Mouse (Mus musculus) forebrain, embryonic 16.5 days (tissue): ENCODE results near the gene Bbs9. TPM values are rescaled to one million over a fixed set of nuclear protein-coding genes. Genes with fewer than 3 reads are reported as not detected.

Source experiments
- ATAC-seq: fragments of 200-750 bp; cut with Nextera tagmentation; 2 replicates; pipeline ENCODE4 v1.8.0; 2017; ENCODE audit warnings: mild to moderate bottlenecking, moderate library complexity
- H3K27ac ChIP-seq: fragments of 300-500 bp; sonication (generic); 2 replicates; pipeline ENCODE4 v1.5.1; 2014; ENCODE audit warnings: low read length, control low read depth
- H3K27me3 ChIP-seq: fragments of 300-500 bp; sonication (generic); replicated peaks from 2 replicates; pipeline ENCODE4 v1.6.1; 2014; ENCODE audit warnings: low read length; ENCODE audit not compliant: control insufficient read depth, insufficient read depth
- H3K36me3 ChIP-seq: fragments of 300-500 bp; sonication (generic); 2 replicates; pipeline ENCODE4 v1.6.1; 2014; ENCODE audit not compliant: control insufficient read depth, insufficient read depth
- H3K4me1 ChIP-seq: fragments of 300-500 bp; sonication (generic); replicated peaks from 2 replicates; pipeline ENCODE4 v1.6.1; 2014; ENCODE audit warnings: low read length; ENCODE audit not compliant: control insufficient read depth, insufficient read depth
- H3K4me2 ChIP-seq: fragments of 300-500 bp; sonication (generic); 2 replicates; pipeline ENCODE4 v1.6.1; 2014; ENCODE audit warnings: mild to moderate bottlenecking, low read length, control low read depth
- H3K4me3 ChIP-seq: fragments of 300-500 bp; sonication (generic); replicated peaks from 2 replicates; pipeline ENCODE4 v1.5.1; 2014; ENCODE audit warnings: mild to moderate bottlenecking, low read length, control low read depth
- H3K9ac ChIP-seq: fragments of 300-500 bp; sonication (generic); replicated peaks from 2 replicates; pipeline ENCODE4 v1.6.1; 2014; ENCODE audit warnings: low read depth, low read length, control low read depth
- H3K9me3 ChIP-seq: fragments of 300-500 bp; sonication (generic); 2 replicates; pipeline ENCODE4 v1.6.1; 2016; ENCODE audit warnings: low read length; ENCODE audit not compliant: control insufficient read depth
- WGBS: fragments of 180-500 bp; shearing (Covaris S2); extraction: QIAGEN DNeasy Blood & Tissue Kit; methylation state at CpG from one replicate; pipeline ENCODE4 v1.1.7; 2014; 5-methylcytosine and 5-hydroxymethylcytosine counted together
- polyA plus RNA-seq: library from polyadenylated mRNA; unstranded; fragments of >200 nt; fragmentation: Nextera tagmentation; extraction: Ambion mirVana; gene quantifications from 2 replicates; pipeline ENCODE4 v1.2.1, GENCODE M21; 2015

Gene Bbs9
- polyA plus RNA-seq, 1 experiment from 2014 or later = 20.2 TPM

- Histone ChIP-seq H3K4me3 (no peak overlapping the region), H3K36me3 (no peaks in the 10 kb centered on the region), H3K9ac (no peak overlapping the region), H3K4me1 (no peaks in the 10 kb centered on the region; the same call in 1 of the 2 replicates), H3K4me2 (no peak overlapping the region), H3K27ac (no peak overlapping the region), H3K27me3 (no peaks in the 10 kb centered on the region), H3K9me3 (no peaks in the 10 kb centered on the region)
- 89% methylated on average over 3 of the region's 3 CpGs for WGBS
- no peak for ATAC-seq
Measured at GRCm38 (mm10) chr9:22584221-22584620, 108.7 kb downstream of the Bbs9 start.

- WGBS = 98% methylated on average over 5 of the region's 5 CpGs
- Histone ChIP-seq H3K4me3 (no peak overlapping the region), H3K4me2 (no peak overlapping the region)
Measured at GRCm38 (mm10) chr9:22593032-22593431, 117.5 kb downstream of the Bbs9 start.

GRCm38 (mm10) chr9:22596650-22597049 lies 121.1 kb downstream of the Bbs9 start:
- Histone ChIP-seq H3K9ac (no peak overlapping the region), H3K27ac (no peak overlapping the region), H3K9me3 (no peaks in the 10 kb centered on the region), H3K27me3 (no peaks in the 10 kb centered on the region), H3K36me3 (no peaks in the 10 kb centered on the region), H3K4me1 (no peaks in the 10 kb centered on the region), H3K4me3 (no peak overlapping the region), H3K4me2 (no peak overlapping the region)
- ATAC-seq = no peak
- 61% methylated on average over 2 of the region's 2 CpGs for WGBS

More at GRCm38 (mm10) chr9:22593032-22593431, 117.5 kb downstream of the Bbs9 start:
- Histone ChIP-seq H3K36me3 (no peaks in the 10 kb centered on the region), H3K9ac (no peak overlapping the region), H3K9me3 (no peaks in the 10 kb centered on the region), H3K27me3 (no peaks in the 10 kb centered on the region), H3K27ac (no peak overlapping the region), H3K4me1 (no peaks in the 10 kb centered on the region)
- no peak for ATAC-seq

- no peaks in the 10 kb centered on the region for H3K36me3 ChIP-seq
- H3K4me1 ChIP-seq = peaks cover 5% of the 10 kb centered on the region; the same call in 1 of the 2 replicates
- no peak overlapping the region for H3K4me2 ChIP-seq
- 38% methylated on average over 6 of the region's 6 CpGs for WGBS
- H3K9ac ChIP-seq = no peak overlapping the region
- no peak overlapping the region for H3K4me3 ChIP-seq
- H3K27ac ChIP-seq = peak overlapping the region; percentile 28; the same call in 1 of the 2 replicates
- peak; percentile 80 for ATAC-seq
- 0 out of 2 replicates have a peak, but pooled peaks cover 3% of the 10 kb centered on the region for H3K9me3 ChIP-seq
- no peaks in the 10 kb centered on the region for H3K27me3 ChIP-seq
Measured at GRCm38 (mm10) chr9:22613271-22613824, 137.8 kb downstream of the Bbs9 start.

- H3K4me3 ChIP-seq = no peak overlapping the region
- WGBS = 93% methylated on average over 1 of the region's 1 CpGs
- H3K9me3 ChIP-seq = 0 out of 2 replicates have a peak, but pooled peaks cover 3% of the 10 kb centered on the region
- no peaks in the 10 kb centered on the region for H3K27me3 ChIP-seq
- H3K4me1 ChIP-seq = no peaks in the 10 kb centered on the region
- ATAC-seq = no peak
- no peak overlapping the region for H3K9ac ChIP-seq
- no peak overlapping the region for H3K4me2 ChIP-seq
- H3K36me3 ChIP-seq = no peaks in the 10 kb centered on the region
- no peak overlapping the region for H3K27ac ChIP-seq
Measured at GRCm38 (mm10) chr9:22619245-22619644, 143.7 kb downstream of the Bbs9 start.

- no peaks in the 10 kb centered on the region for H3K36me3 ChIP-seq
- no peak overlapping the region for H3K9ac ChIP-seq
- ATAC-seq = no peak
- no peaks in the 10 kb centered on the region for H3K9me3 ChIP-seq
- no peaks in the 10 kb centered on the region for H3K27me3 ChIP-seq
- no peak overlapping the region for H3K27ac ChIP-seq
- no peak overlapping the region for H3K4me2 ChIP-seq
- WGBS = 54% methylated on average over 9 of the region's 9 CpGs
- no peaks in the 10 kb centered on the region for H3K4me1 ChIP-seq
- no peak overlapping the region for H3K4me3 ChIP-seq
Measured at GRCm38 (mm10) chr9:22624966-22625365, 149.5 kb downstream of the Bbs9 start.

- no peaks in the 10 kb centered on the region for H3K4me1 ChIP-seq
- H3K4me2 ChIP-seq = no peak overlapping the region
- no peaks in the 10 kb centered on the region for H3K9me3 ChIP-seq
- H3K36me3 ChIP-seq = no peaks in the 10 kb centered on the region
- H3K27ac ChIP-seq = no peak overlapping the region
- H3K9ac ChIP-seq = no peak overlapping the region
- H3K27me3 ChIP-seq = no peaks in the 10 kb centered on the region
- 88% methylated on average over 3 of the region's 3 CpGs for WGBS
- no peak overlapping the region for H3K4me3 ChIP-seq
- ATAC-seq = no peak
Measured at GRCm38 (mm10) chr9:22626014-22626413, 150.5 kb downstream of the Bbs9 start.

GRCm38 (mm10) chr9:22627912-22628311 lies 152.4 kb downstream of the Bbs9 start:
- no peak for ATAC-seq
- no peak overlapping the region for H3K4me3 ChIP-seq
- 86% methylated on average over 3 of the region's 3 CpGs for WGBS

GRCm38 (mm10) chr9:22632800-22633485 lies 157.4 kb downstream of the Bbs9 start:
- Histone ChIP-seq H3K4me3 (no peak overlapping the region), H3K4me2 (no peak overlapping the region), H3K9ac (no peak overlapping the region), H3K27me3 (no peaks in the 10 kb centered on the region), H3K36me3 (no peaks in the 10 kb centered on the region), H3K27ac (no peak overlapping the region), H3K9me3 (no peaks in the 10 kb centered on the region), H3K4me1 (no peaks in the 10 kb centered on the region)
- WGBS = 93% methylated on average over 9 of the region's 9 CpGs
- no peak for ATAC-seq

More at GRCm38 (mm10) chr9:22627912-22628311, 152.4 kb downstream of the Bbs9 start:
- Histone ChIP-seq H3K9me3 (no peaks in the 10 kb centered on the region), H3K4me1 (no peaks in the 10 kb centered on the region), H3K27me3 (no peaks in the 10 kb centered on the region), H3K27ac (no peak overlapping the region), H3K36me3 (no peaks in the 10 kb centered on the region), H3K4me2 (no peak overlapping the region), H3K9ac (no peak overlapping the region)
